Mouse (Mus musculus) embryonic fibroblast, embryonic 13.5 days (primary cell): Measurements from ENCODE around the gene Prdx2. TPM values are rescaled to one million over a fixed set of nuclear protein-coding genes. Genes with fewer than 3 reads are reported as not detected.
A peak's percentile ranks its signal among the peaks of the same experiment; 100 is the strongest.

Experiments
- H3K27ac ChIP-seq: 2 replicates; pipeline ENCODE4 v1.5.1; 2012; ENCODE audit warnings: low read length, control low read depth, inconsistent platforms; ENCODE audit not compliant: insufficient read depth
- H3K4me1 ChIP-seq: 2 replicates; pipeline ENCODE4 v1.6.1; 2011; ENCODE audit warnings: low read length; ENCODE audit not compliant: control insufficient read depth, insufficient read depth
- H3K4me3 ChIP-seq: 2 replicates; pipeline ENCODE4 v1.5.1; 2011; ENCODE audit warnings: mild to moderate bottlenecking, control low read depth, low read length; ENCODE audit not compliant: insufficient read depth
- CTCF ChIP-seq: IDR thresholded peaks from 2 replicates; pipeline ENCODE4 v1.5.1; 2011; ENCODE audit warnings: mild to moderate bottlenecking, control low read depth, low read length, moderate library complexity, borderline replicate concordance; ENCODE audit not compliant: insufficient read depth
- POLR2A ChIP-seq: IDR thresholded peaks from 2 replicates; pipeline ENCODE4 v1.6.1; 2011; ENCODE audit warnings: low read depth, mild to moderate bottlenecking, control low read depth, low read length, moderate library complexity
- polyA plus RNA-seq: library from polyadenylated mRNA; stranded (reverse); fragments of >200 nt; gene quantifications from 2 replicates; pipeline ENCODE4 v1.2.4, GENCODE M21; 2011; ENCODE audit warnings: low read depth; ENCODE audit not compliant: missing spikeins, insufficient read length

Prdx2 gene
- polyA plus RNA-seq = 244 and 312 TPM in 2 replicates

- Histone ChIP-seq H3K4me3 (peak within 1 kb of the TSS; percentile 65), H3K4me1 (peaks cover 15% of the 10 kb centered on the region), H3K27ac (peak within 1 kb of the TSS; percentile 64)
- TF ChIP-seq POLR2A (peak; percentile 99), CTCF (no peak)
Measured at GRCm38 (mm10) chr8:84969241-84970134, at the start of gene Prdx2, which contains the start of the genes Gm49661 and Rnaseh2a. Prdx2 (plus strand) TSS chr8:84969587. Gm49661 (minus strand) TSS chr8:84969433. Rnaseh2a (minus strand) TSS chr8:84969767.

- no peak overlapping the region for H3K4me3 ChIP-seq
- H3K4me1 ChIP-seq = peaks cover 5% of the 10 kb centered on the region
- H3K27ac ChIP-seq = no peak overlapping the region
- TF ChIP-seq CTCF (no peak), POLR2A (no peak)
Measured at GRCm38 (mm10) chr8:84921596-84921995, 47.8 kb upstream of the Prdx2 start.

- Histone ChIP-seq H3K27ac (no peak overlapping the region), H3K4me3 (no peak overlapping the region), H3K4me1 (peaks cover 5% of the 10 kb centered on the region)
- TF ChIP-seq CTCF (no peak), POLR2A (no peak)
Measured at GRCm38 (mm10) chr8:84925557-84925956, 43.8 kb upstream of the Prdx2 start.

GRCm38 (mm10) chr8:84927513-84927912 is 41.9 kb upstream of the Prdx2 start:
- Histone ChIP-seq H3K27ac (no peak overlapping the region), H3K4me3 (no peak overlapping the region), H3K4me1 (no peaks in the 10 kb centered on the region)
- TF ChIP-seq POLR2A (no peak), CTCF (no peak)

GRCm38 (mm10) chr8:84928456-84929306 is 40.7 kb upstream of the Prdx2 start:
- no peak overlapping the region for H3K27ac ChIP-seq
- no peak overlapping the region for H3K4me3 ChIP-seq
- H3K4me1 ChIP-seq = no peaks in the 10 kb centered on the region
- TF ChIP-seq POLR2A (no peak), CTCF (peak; percentile 97)

- H3K4me1 ChIP-seq = no peaks in the 10 kb centered on the region
- TF ChIP-seq POLR2A = no peak
- TF ChIP-seq CTCF = no peak
- H3K4me3 ChIP-seq = no peak overlapping the region
Measured at GRCm38 (mm10) chr8:84930582-84930981, 38.8 kb upstream of the Prdx2 start.

GRCm38 (mm10) chr8:84933767-84934559 is 35.4 kb upstream of the Prdx2 start:
- TF ChIP-seq CTCF (no peak), POLR2A (no peak)

More at GRCm38 (mm10) chr8:84930582-84930981, 38.8 kb upstream of the Prdx2 start:
- H3K27ac ChIP-seq = no peak overlapping the region

GRCm38 (mm10) chr8:84934860-84935259 is 34.5 kb upstream of the Prdx2 start:
- TF ChIP-seq CTCF = no peak
- Histone ChIP-seq H3K27ac (no peak overlapping the region), H3K4me1 (0 out of 2 replicates have a peak, but pooled peaks cover 3% of the 10 kb centered on the region), H3K4me3 (no peak overlapping the region)

More at GRCm38 (mm10) chr8:84933767-84934559, 35.4 kb upstream of the Prdx2 start:
- 0 out of 2 replicates have a peak, but pooled peaks cover 3% of the 10 kb centered on the region for H3K4me1 ChIP-seq
- H3K27ac ChIP-seq = no peak overlapping the region
- H3K4me3 ChIP-seq = no peak overlapping the region

- Histone ChIP-seq H3K4me1 (0 out of 2 replicates have a peak, but pooled peaks cover 3% of the 10 kb centered on the region), H3K27ac (no peak overlapping the region)
Measured at GRCm38 (mm10) chr8:84935489-84935888, 33.9 kb upstream of the Prdx2 start.

More at GRCm38 (mm10) chr8:84935489-84935888, 33.9 kb upstream of the Prdx2 start:
- TF ChIP-seq CTCF = no peak
- no peak for TF ChIP-seq POLR2A
- H3K4me3 ChIP-seq = no peak overlapping the region
